Mouse (Mus musculus): ENCODE measurements around the gene Olfr298. TPM values are rescaled to one million over a fixed set of nuclear protein-coding genes. Genes with fewer than 3 reads are reported as not detected.

Gene Olfr298
- polyA plus RNA-seq (2014; fragmentation: Nextera tagmentation; extraction: Ambion mirVana), result not detected in 2 replicates

- 86% methylated on average over 1 of the region's 1 CpGs for WGBS
- no peak for DNase-seq (ENCODE audit: low spot score)
- Histone ChIP-seq H3K4me3 (ENCODE audit: low read depth, low read length) (no peak within 1 kb of the TSS), H3K27me3 (ENCODE audit: control insufficient read depth, insufficient read depth, low read length) (no peaks in the 10 kb centered on the region), H3K4me1 (replicated peaks; ENCODE audit: control insufficient read depth, insufficient read depth, low read length) (no peaks in the 10 kb centered on the region), H3K9ac (ENCODE audit: low read depth, low read length) (no peak within 1 kb of the TSS), H3K27ac (ENCODE audit: low read depth, low read length) (no peak within 1 kb of the TSS), H3K4me2 (replicated peaks; ENCODE audit: low read depth, low read length) (no peak within 1 kb of the TSS), H3K36me3 (ENCODE audit: control insufficient read depth, insufficient read depth, low read length) (no peaks in the 10 kb centered on the region), H3K9me3 (ENCODE audit: control insufficient read depth, low read length) (no peaks in the 10 kb centered on the region)
- ATAC-seq (ENCODE audit: low FRiP score), result no peak
Observed at GRCm38 (mm10) chr7:86492384-86492783, at the start of gene Olfr298. TSS of gene Olfr298 (minus strand) at chr7:86492484.

- Histone ChIP-seq H3K9ac (ENCODE audit: low read depth, low read length) (no peak within 1 kb of the TSS), H3K36me3 (ENCODE audit: control insufficient read depth, insufficient read depth, low read length) (no peaks in the 10 kb centered on the region), H3K9me3 (ENCODE audit: control insufficient read depth, low read length) (no peaks in the 10 kb centered on the region), H3K4me1 (replicated peaks; ENCODE audit: control insufficient read depth, insufficient read depth, low read length) (no peaks in the 10 kb centered on the region), H3K4me3 (ENCODE audit: low read depth, low read length) (no peak within 1 kb of the TSS), H3K27me3 (ENCODE audit: control insufficient read depth, insufficient read depth, low read length) (no peaks in the 10 kb centered on the region), H3K4me2 (replicated peaks; ENCODE audit: low read depth, low read length) (no peak within 1 kb of the TSS), H3K27ac (ENCODE audit: low read depth, low read length) (no peak within 1 kb of the TSS)
- ATAC-seq (ENCODE audit: low FRiP score) (no peak), DNase-seq (ENCODE audit: low spot score) (no peak)
Observed at GRCm38 (mm10) chr7:86519668-86520067, 27.4 kb upstream of the Olfr298 start, which contains the start of gene Olfr297. TSS of gene Olfr297 (plus strand) at chr7:86519968.

- Histone ChIP-seq H3K4me3 (ENCODE audit: low read depth, low read length) (no peak within 1 kb of the TSS), H3K9ac (ENCODE audit: low read depth, low read length) (no peak within 1 kb of the TSS), H3K36me3 (ENCODE audit: control insufficient read depth, insufficient read depth, low read length) (no peaks in the 10 kb centered on the region), H3K4me2 (replicated peaks; ENCODE audit: low read depth, low read length) (no peak within 1 kb of the TSS), H3K4me1 (replicated peaks; ENCODE audit: control insufficient read depth, insufficient read depth, low read length) (no peaks in the 10 kb centered on the region), H3K27me3 (ENCODE audit: control insufficient read depth, insufficient read depth, low read length) (no peaks in the 10 kb centered on the region), H3K9me3 (ENCODE audit: control insufficient read depth, low read length) (no peaks in the 10 kb centered on the region), H3K27ac (ENCODE audit: low read depth, low read length) (no peak within 1 kb of the TSS)
- WGBS, result 88% methylated on average over 1 of the region's 1 CpGs
- DNase-seq (ENCODE audit: low spot score), result no peak
- ATAC-seq (ENCODE audit: low FRiP score), result no peak
Observed at GRCm38 (mm10) chr7:86459621-86460020, 32.7 kb downstream of the Olfr298 start, which contains the start of gene Olfr299. TSS of gene Olfr299 (plus strand) at chr7:86459921.

Other genes starting within 250 kb of the Olfr298 start
- gene Vmn2r76, start 246.2 kb downstream of the Olfr298 start, polyA plus RNA-seq (2014; fragmentation: Nextera tagmentation; extraction: Ambion mirVana), result not detected in 2 replicates
- not detected in 2 replicates for gene Olfr310, start 215.3 kb downstream of the Olfr298 start, polyA plus RNA-seq (2014; fragmentation: Nextera tagmentation; extraction: Ambion mirVana)
- gene Olfr309, start 178.8 kb downstream of the Olfr298 start, polyA plus RNA-seq (2014; fragmentation: Nextera tagmentation; extraction: Ambion mirVana), result not detected in 2 replicates
- not detected in 2 replicates for gene Olfr308, start 166.9 kb downstream of the Olfr298 start, polyA plus RNA-seq (2014; fragmentation: Nextera tagmentation; extraction: Ambion mirVana)
- gene Olfr307, start 154.9 kb downstream of the Olfr298 start, polyA plus RNA-seq (2014; fragmentation: Nextera tagmentation; extraction: Ambion mirVana), result not detected in 2 replicates
- not detected in 2 replicates for gene Olfr305, start 125.6 kb downstream of the Olfr298 start, polyA plus RNA-seq (2014; fragmentation: Nextera tagmentation; extraction: Ambion mirVana)
- not detected in 2 replicates for gene Olfr304, start 105.8 kb downstream of the Olfr298 start, polyA plus RNA-seq (2014; fragmentation: Nextera tagmentation; extraction: Ambion mirVana)
- gene Olfr303, start 94.7 kb downstream of the Olfr298 start, polyA plus RNA-seq (2014; fragmentation: Nextera tagmentation; extraction: Ambion mirVana), result not detected in 2 replicates
- not detected in 2 replicates for gene Olfr301, start 88.6 kb downstream of the Olfr298 start, polyA plus RNA-seq (2014; fragmentation: Nextera tagmentation; extraction: Ambion mirVana)
- gene Olfr299, start 32.6 kb downstream of the Olfr298 start, polyA plus RNA-seq (2014; fragmentation: Nextera tagmentation; extraction: Ambion mirVana), result not detected in 2 replicates
- gene Olfr297, start 27.5 kb upstream of the Olfr298 start, polyA plus RNA-seq (2014; fragmentation: Nextera tagmentation; extraction: Ambion mirVana), result not detected in 2 replicates
- gene Olfr295, start 91.4 kb upstream of the Olfr298 start, polyA plus RNA-seq (2014; fragmentation: Nextera tagmentation; extraction: Ambion mirVana), result not detected in 2 replicates
- gene Olfr294, start 124.2 kb upstream of the Olfr298 start, polyA plus RNA-seq (2014; fragmentation: Nextera tagmentation; extraction: Ambion mirVana), result not detected in 2 replicates
- gene Olfr293, start 156.6 kb upstream of the Olfr298 start, polyA plus RNA-seq (2014; fragmentation: Nextera tagmentation; extraction: Ambion mirVana), result not detected in 2 replicates
- not detected in 2 replicates for gene Olfr292, start 195.8 kb upstream of the Olfr298 start, polyA plus RNA-seq (2014; fragmentation: Nextera tagmentation; extraction: Ambion mirVana)

All from hindbrain, embryonic 11.5 days (tissue).